Mouse (Mus musculus): Measurements from ENCODE around the gene Carf.

The Carf gene

GRCm38 (mm10) chr1:60179932-60180783 lies 82.1 kb downstream of the Carf start, which contains the start of gene Nbeal1:
Gene Nbeal1 (plus strand): TSS chr1:60180599.
- peak; percentile 97 for DNase-seq (ENCODE audit: low spot score)

DNA sequence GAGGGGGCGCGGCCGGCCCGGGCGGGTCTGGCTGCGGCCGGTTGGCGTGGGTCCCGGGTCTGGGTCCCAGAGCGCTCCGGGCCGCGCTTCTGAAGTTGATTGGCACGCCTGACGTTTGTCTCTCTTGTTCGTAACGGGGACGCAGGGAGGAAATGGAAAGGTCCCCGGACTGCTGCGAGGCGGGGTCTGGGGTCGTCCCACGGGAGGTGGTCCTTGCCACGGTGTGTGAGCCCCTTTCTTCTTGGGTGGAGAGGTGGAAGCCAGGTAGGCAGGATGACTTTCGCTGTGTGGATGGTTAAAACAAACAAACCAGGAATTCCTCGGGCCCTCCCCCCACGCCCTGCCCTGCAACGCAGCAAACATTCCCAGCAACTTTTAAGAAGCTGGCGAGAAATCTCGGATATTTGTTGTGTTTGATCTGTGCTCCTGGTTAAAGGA lies 82.8 kb downstream of the Carf start:
- no peak for DNase-seq (ENCODE audit: low spot score)

DNA sequence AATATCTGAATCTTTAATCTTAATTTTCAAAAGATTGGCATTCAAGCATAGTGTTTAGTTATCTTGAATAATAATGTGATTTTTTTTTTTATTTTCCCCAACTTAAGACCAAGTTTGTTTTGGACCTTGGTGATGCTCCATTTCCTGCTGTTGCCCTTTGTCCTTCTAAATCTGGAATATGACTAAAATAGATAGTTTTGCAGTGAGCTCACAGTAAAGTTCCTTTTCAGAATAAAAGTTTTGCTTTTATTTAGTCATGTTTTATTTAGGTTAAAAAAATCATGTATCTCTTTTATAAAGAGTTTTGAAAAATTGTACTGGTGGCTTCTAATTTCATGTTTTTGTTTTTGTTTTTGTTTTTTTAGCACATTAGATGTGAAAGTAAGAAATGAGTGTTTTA lies 90.4 kb downstream of the Carf start:
- no peak for DNase-seq (ENCODE audit: low spot score)

GRCm38 (mm10) chr1:60196813-60197212 lies 98.8 kb downstream of the Carf start:
- no peak for DNase-seq (ENCODE audit: low spot score)

GRCm38 (mm10) chr1:60199006-60199405 lies 101.0 kb downstream of the Carf start:
- DNase-seq (ENCODE audit: low spot score): no peak
